37 mouse cellular contexts compared by ENCODE assay signal in genomic region chr9:57724701-57725100, GRCm38 (mm10). TPM values are rescaled to one million over a fixed set of nuclear protein-coding genes. Genes with fewer than 3 reads are reported as not detected.
"Had no signal": no experiment of that assay in that cellular context is flagged by ENCODE, and none has a peak within 500 bp of the region (broad histone marks: within the 10 kb centered on the region; RNA-seq: fewer than 3 reads in every experiment).

No protein-coding gene starts in this region.

- H3K27me3 ChIP-seq: embryonic facial prominence, embryonic 12.5 days; embryonic facial prominence, embryonic 13.5 days; embryonic facial prominence, embryonic 15.5 days; forebrain, embryonic 12.5 days; forebrain, embryonic 13.5 days; forebrain, embryonic 15.5 days had no signal

- H3K9ac ChIP-seq: embryonic facial prominence, embryonic 12.5 days; embryonic facial prominence, embryonic 13.5 days; embryonic facial prominence, embryonic 15.5 days; forebrain, embryonic 12.5 days; forebrain, embryonic 13.5 days; forebrain, embryonic 15.5 days; forebrain, postnatal 0 days had no signal

- H3K4me2 ChIP-seq: embryonic facial prominence, embryonic 12.5 days; embryonic facial prominence, embryonic 13.5 days; embryonic facial prominence, embryonic 15.5 days; forebrain, embryonic 12.5 days; forebrain, embryonic 13.5 days; forebrain, embryonic 15.5 days had no signal

- H3K27ac ChIP-seq: embryonic facial prominence, embryonic 10.5 days; embryonic facial prominence, embryonic 12.5 days; embryonic facial prominence, embryonic 13.5 days; embryonic facial prominence, embryonic 15.5 days; forebrain, embryonic 10.5 days; forebrain, embryonic 12.5 days; forebrain, embryonic 13.5 days; forebrain, embryonic 15.5 days had no signal

- DNase-seq: cerebellum, adult 2 months; cerebellum, adult 8-10 months; cerebellum, adult 9-10 months; cerebellum, adult 9-11 months; cerebellum, postnatal 10 days; cerebellum, postnatal 14 days; cerebellum, postnatal 25 days; cerebellum, postnatal 36 days; embryo, embryonic 11 days; forebrain, postnatal 0 days; gastrocnemius, postnatal 10 days; gastrocnemius, postnatal 14 days; gastrocnemius, postnatal 25 days; heart, adult 18-20 months; heart, adult 2 months had no signal

- H3K4me1 ChIP-seq: embryonic facial prominence, embryonic 10.5 days; embryonic facial prominence, embryonic 12.5 days; embryonic facial prominence, embryonic 13.5 days; embryonic facial prominence, embryonic 15.5 days; forebrain, embryonic 10.5 days; forebrain, embryonic 12.5 days; forebrain, embryonic 13.5 days; forebrain, embryonic 15.5 days had no signal

- ATAC-seq: forebrain, embryonic 13.5 days; forebrain, embryonic 14.5 days; forebrain, embryonic 15.5 days; forebrain, embryonic 16.5 days; forebrain, postnatal 0 days had no signal

- H3K9me3 ChIP-seq: embryonic facial prominence, embryonic 10.5 days; embryonic facial prominence, embryonic 12.5 days; embryonic facial prominence, embryonic 13.5 days; embryonic facial prominence, embryonic 15.5 days; forebrain, embryonic 10.5 days; forebrain, embryonic 12.5 days; forebrain, embryonic 13.5 days; forebrain, embryonic 15.5 days had no signal

- H3K4me3 ChIP-seq: embryonic facial prominence, embryonic 10.5 days; embryonic facial prominence, embryonic 12.5 days; embryonic facial prominence, embryonic 13.5 days; embryonic facial prominence, embryonic 15.5 days; erythroblast, embryonic 14.5 days; forebrain, embryonic 10.5 days; forebrain, embryonic 12.5 days; forebrain, embryonic 13.5 days; forebrain, embryonic 15.5 days; heart, adult 2 months had no signal

RNA-seq across cellular contexts. Expression of gene Cyp1a1, which starts 37.0 kb away (rescaled TPM):
- total RNA-seq: gastrocnemius, postnatal 4 days; granulocyte monocyte progenitor cell, adult 5-6 weeks had no signal
- polyA plus RNA-seq: embryonic facial prominence, embryonic 11.5 days; embryonic facial prominence, embryonic 12.5 days; embryonic facial prominence, embryonic 13.5 days; erythroblast, embryonic 14.5 days; forebrain, embryonic 11.5 days; forebrain, embryonic 12.5 days; forebrain, embryonic 13.5 days; forebrain, embryonic 14.5 days had no signal

RNA-seq across cellular contexts. Expression of gene Cyp1a2, which starts 41.2 kb away (rescaled TPM):
- total RNA-seq: common myeloid progenitor, adult 5-6 weeks; forebrain, postnatal 0 days; gastrocnemius, adult 18-20 months; gastrocnemius, adult 8-10 months; gastrocnemius, postnatal 14 days; gastrocnemius, postnatal 25 days; granulocyte monocyte progenitor cell, adult 5-6 weeks; heart, adult 18-20 months; heart, adult 2 months; heart, adult 8-10 months had no signal
- polyA plus RNA-seq: cerebellum, adult 2 months; cortical plate, adult 2 months; embryonic facial prominence, embryonic 10.5 days; embryonic facial prominence, embryonic 11.5 days; embryonic facial prominence, embryonic 12.5 days; embryonic facial prominence, embryonic 13.5 days; embryonic facial prominence, embryonic 14.5 days; embryonic facial prominence, embryonic 15.5 days; erythroblast, embryonic 14.5 days; forebrain, embryonic 10.5 days; forebrain, embryonic 11.5 days; forebrain, embryonic 12.5 days; forebrain, embryonic 13.5 days; forebrain, embryonic 14.5 days; forebrain, embryonic 15.5 days; forebrain, embryonic 16.5 days; forebrain, postnatal 0 days; frontal cortex, adult 2 months; heart, adult 2 months had no signal
